Mouse (Mus musculus) gastrocnemius, adult 2 months (tissue): ENCODE data around the gene Akap9. TPM values are rescaled to one million over a fixed set of nuclear protein-coding genes. Genes with fewer than 3 reads are reported as not detected.

Experiments
- DNase-seq: peaks from one replicate; pipeline ENCODE4 v3.0.0; 2022
- H3K27ac ChIP-seq: fragments of 200-600 bp; 2 replicates; pipeline ENCODE4 v1.8.1; 2022; ENCODE audit warnings: mild to moderate bottlenecking
- H3K4me3 ChIP-seq: fragments of 200-600 bp; 2 replicates; pipeline ENCODE4 v1.8.1; 2022; ENCODE audit warnings: mild to moderate bottlenecking, moderate library complexity
- CTCF ChIP-seq: fragments of 200-600 bp; IDR thresholded peaks from 2 replicates; pipeline ENCODE4 v1.8.1; 2022; ENCODE audit warnings: antibody characterized with exemption, mild to moderate bottlenecking, moderate library complexity
- intact Hi-C: fragments of 180-260 bp; cut with DNase I; formaldehyde crosslinking; loops from one replicate; pipeline ENCODE4 v1.15.1; 2025
- total RNA-seq, 2 experiments: library from RNA; stranded (reverse); gene quantifications; 2 replicates each; pipeline ENCODE4 v1.2.3; 2021

Akap9 gene
- total RNA-seq, 2 experiments from 2014 or later, result 50.2 to 51.8 TPM

DNA sequence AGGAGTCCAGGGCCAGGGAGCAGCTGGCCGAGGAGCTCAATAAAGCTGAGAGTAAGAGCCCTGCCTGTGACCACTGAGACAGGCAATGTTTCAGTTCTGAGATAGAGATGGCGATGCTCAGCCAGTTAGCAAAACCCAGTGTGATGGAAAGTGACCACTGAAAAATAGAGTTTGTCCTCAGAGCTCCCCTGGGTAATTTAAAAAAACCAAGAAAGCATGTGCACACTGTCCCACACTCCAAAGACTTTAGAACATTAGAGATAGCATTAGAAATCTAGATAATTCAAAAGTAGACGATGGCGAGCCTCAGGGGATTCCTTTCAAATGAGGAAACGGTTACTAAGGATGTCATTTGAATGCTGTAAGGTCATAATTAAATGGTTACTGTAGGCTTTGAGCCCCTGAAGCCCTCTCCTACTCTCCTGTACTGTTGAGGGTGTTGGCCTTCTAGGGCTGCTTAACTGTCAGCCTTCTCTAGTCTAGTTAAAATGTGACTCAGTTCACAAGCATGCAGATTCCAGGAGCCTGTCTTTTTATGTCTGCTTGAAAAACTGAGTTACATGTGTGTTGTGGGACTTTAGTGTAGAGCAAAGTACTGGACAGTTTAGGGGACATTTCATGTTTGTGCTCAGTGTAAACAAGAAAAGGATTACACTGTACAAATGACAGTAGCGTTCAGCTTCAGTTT lies 100.8 kb downstream of the Akap9 start:
- no peak for DNase-seq
- H3K27ac ChIP-seq, result no peak overlapping the region
- TF ChIP-seq CTCF, result no peak
- intact Hi-C loops, result no loop called here
- no peak overlapping the region for H3K4me3 ChIP-seq

DNA sequence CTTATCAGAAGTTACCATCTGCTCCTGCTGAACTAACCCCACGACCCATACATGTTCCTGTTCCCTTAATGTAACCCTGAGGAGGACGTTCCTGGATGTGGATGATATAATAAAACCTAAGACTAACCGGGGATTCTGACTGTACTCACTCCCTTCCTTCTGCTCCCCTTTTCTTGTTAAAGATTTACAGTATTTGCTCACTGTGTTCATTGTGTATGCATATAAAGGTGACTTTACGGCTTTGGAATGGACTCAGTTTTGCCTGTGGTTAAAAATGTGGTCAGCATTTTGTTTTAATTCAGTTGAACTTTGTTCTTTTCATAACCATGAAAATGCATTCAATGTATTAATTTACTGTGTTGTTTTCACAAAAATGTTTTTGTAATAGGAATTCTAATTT lies 104.0 kb downstream of the Akap9 start:
- Histone ChIP-seq H3K27ac (no peak overlapping the region), H3K4me3 (no peak overlapping the region)
- DNase-seq, result no peak
- no peak for TF ChIP-seq CTCF
- intact Hi-C loops, result no loop called here

DNA sequence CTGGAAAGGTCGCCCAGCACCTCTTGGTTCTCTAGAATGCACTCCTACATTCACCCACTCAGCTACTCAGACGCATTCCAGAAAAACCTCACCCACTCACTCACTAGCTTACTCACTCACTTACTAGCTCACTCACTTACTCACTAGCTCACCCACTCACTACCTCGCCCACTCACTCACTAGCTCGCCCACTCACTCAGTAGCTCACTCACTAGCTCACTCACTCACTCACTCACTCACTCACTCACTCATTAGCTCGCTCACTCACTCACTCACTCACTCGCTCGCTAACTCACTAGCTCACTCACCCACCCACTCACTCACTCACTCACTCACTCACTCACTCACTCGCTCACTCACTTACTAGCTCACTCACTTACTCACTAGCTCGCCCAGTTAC lies 108.8 kb downstream of the Akap9 start:
- TF ChIP-seq CTCF, result no peak
- Histone ChIP-seq H3K4me3 (no peak overlapping the region), H3K27ac (no peak overlapping the region)
- intact Hi-C loops, result no loop called here
- no peak for DNase-seq

DNA sequence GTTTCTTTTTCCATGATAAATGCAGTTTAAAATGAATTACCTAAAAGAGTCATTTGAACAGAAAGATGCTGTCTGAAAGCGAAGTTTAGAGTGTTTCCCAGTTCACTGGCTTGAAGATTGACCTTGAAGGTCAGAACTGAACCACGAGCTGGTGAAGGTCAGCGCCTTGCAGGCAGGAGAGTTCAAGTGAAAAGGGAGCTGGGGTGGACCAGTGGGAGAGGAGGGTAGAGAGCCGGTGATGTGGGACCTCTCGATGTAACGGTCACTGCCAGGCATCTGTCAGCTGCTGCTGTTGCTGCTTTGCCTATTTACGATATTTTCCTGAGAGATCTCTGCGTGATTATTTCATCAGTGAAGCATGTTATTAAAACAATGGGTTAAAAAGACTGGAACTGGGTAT lies 111.5 kb downstream of the Akap9 start:
- no peak overlapping the region for H3K4me3 ChIP-seq
- TF ChIP-seq CTCF, result no peak
- intact Hi-C loops, result no loop called here
- H3K27ac ChIP-seq, result no peak overlapping the region
- no peak for DNase-seq

DNA sequence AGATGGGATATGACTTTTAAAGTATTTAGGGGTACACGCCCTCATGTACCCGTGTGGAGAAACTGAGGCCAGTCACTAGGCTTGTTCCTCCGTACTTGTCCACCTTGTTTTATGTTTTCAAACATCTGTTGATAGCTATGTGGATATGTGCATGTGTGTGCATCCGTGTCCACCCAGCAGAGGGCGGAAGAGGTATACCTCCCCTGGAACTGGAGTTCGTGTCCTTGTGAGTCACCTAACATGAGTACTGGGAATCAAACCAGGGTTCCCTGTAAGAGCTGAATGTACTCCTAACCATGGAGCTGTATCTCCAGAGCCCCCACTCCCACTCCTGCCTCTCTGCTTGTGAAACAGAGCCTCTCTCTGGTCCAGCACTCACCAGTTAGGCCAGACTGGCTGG lies 112.5 kb downstream of the Akap9 start:
- TF ChIP-seq CTCF, result peak; percentile 15; the same call in 1 of the 2 replicates
- intact Hi-C loops, result loop anchor here (10.0 kb wide), 1 partner anchor 146 kb away; the partner anchor contains the start of gene Mterf1a
- DNase-seq, result no peak

DNA sequence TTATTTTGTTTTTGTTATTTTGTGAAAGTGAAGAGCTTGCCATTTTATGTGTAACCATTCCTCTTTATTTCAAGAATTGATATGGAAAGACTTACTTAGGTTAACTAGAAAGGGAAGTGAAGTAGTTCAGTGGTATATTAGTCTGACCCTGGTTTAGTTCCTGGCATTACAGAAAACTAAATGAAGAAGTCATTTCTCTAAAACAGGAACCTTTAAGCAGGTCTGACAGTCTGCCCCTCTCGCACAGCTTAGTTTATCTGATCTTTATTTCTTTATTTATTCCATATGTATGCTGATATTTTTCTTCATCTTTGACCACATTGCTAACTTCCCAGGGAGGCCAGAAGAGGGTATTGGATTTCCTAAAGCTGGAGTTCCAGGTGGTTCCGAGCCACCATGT lies 113.1 kb downstream of the Akap9 start:
- H3K4me3 ChIP-seq, result no peak overlapping the region
- intact Hi-C loops, result loop anchor here (10.0 kb wide), 1 partner anchor 146 kb away; the partner anchor contains the start of gene Mterf1a
- no peak overlapping the region for H3K27ac ChIP-seq
- no peak for DNase-seq
- no peak for TF ChIP-seq CTCF

More for the DNA sequence above, 112.5 kb downstream of the Akap9 start:
- H3K4me3 ChIP-seq, result no peak overlapping the region
- H3K27ac ChIP-seq, result no peak overlapping the region

DNA sequence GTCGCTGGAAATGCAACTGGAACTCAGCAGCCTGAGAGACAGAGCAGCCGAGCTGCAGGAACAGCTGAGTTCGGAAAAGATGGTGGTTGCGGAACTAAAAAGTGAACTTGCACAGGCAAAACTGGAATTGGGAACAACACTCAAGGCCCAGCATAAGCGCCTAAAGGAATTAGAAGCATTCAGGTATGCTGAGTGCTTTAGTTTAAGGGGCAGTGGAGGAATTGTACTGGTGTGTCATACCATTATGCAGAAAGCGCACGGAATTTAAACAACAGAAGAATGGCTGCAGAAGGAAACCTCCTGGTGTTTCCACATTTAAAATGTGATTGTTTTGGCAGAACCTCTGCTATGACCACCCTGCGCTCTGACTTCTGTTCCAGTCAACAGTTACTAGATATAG lies 132.5 kb downstream of the Akap9 start:
- no peak overlapping the region for H3K4me3 ChIP-seq
- intact Hi-C loops, result loop anchor here (10.0 kb wide), 1 partner anchor 246 kb away; no protein-coding TSS in a partner anchor
- no peak for DNase-seq
- TF ChIP-seq CTCF, result no peak
- H3K27ac ChIP-seq, result no peak overlapping the region

DNA sequence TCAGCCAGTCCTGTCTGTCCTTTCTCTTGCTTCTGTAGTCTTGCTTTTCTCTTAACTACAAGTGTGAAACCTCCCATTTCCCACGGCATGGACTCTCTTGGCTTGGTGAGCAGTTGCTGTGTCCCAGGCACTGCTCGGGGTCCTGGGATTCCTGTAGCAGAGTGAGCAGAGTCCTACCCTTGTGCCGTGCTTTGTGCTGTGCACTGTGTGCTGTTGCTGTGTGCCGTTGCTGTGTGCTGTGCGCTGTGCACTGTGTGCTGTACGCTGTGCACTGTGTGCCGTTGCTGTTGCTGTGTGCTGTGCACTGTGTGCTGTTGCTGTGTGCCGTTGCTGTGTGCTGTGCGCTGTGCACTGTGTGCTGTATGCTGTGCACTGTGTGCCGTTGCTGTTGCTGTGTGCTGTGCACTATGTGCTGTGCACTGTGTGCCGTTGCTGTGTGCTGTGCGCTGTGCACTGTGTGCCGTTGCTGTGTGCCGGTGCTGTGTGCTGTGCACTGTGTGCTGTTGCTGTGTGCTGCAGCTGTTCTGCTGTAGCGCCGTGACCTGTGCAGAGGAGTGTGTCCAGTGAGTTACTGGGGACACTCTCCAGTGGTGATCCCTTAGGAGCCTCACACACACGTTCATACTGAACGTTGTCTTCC lies 138.7 kb downstream of the Akap9 start:
- DNase-seq, result no peak
- no peak overlapping the region for H3K4me3 ChIP-seq
- TF ChIP-seq CTCF, result no peak
- peak overlapping the region; percentile 2; the same call in 1 of the 2 replicates for H3K27ac ChIP-seq
- intact Hi-C loops, result loop anchor here (10.0 kb wide), 1 partner anchor 252 kb away; no protein-coding TSS in a partner anchor

DNA sequence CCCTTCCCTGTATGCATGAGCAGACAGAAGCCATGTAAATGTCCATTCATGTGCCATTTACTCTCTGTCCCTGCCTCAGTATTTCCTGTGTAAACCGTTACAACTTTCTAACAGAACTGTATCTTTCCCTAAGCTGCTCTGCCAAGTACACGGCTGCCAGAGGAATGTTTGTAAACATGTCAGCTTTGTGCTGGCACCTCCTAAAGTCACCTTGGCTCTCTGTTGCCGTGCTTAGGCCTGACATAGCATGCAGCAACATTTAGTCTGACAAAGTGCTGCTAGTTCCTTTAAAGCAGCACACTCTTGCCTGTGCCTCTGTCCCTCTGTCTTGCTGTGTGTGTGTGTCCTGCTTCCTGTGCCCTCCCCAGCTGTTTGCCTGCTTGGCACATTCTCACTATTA lies 139.3 kb downstream of the Akap9 start:
- intact Hi-C loops, result loop anchor here (10.0 kb wide), 1 partner anchor 252 kb away; no protein-coding TSS in a partner anchor
- H3K4me3 ChIP-seq, result no peak overlapping the region
- DNase-seq, result no peak
- TF ChIP-seq CTCF, result no peak
- peak overlapping the region; percentile 2; the same call in 1 of the 2 replicates for H3K27ac ChIP-seq

DNA sequence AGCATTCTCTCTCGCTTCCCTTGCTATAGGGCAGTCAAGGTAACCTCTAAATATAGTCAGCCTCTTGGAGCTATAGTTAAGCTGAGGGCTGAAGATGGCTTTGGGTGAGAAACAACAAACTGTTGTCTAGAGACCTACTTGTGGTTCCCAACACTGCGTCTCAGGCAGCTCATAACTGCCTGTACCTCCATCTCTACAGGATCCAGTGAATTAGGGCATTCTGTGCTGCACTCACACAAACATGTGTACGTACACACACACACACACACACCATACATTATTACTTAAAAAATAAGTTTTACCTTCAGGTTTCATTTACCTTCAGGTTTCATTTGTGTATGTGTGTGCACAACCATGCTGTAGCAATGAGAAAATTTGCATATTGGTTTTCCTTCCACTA lies 151.2 kb downstream of the Akap9 start:
- TF ChIP-seq CTCF, result no peak
- intact Hi-C loops, result no loop called here
- no peak overlapping the region for H3K27ac ChIP-seq
- DNase-seq, result no peak
- no peak overlapping the region for H3K4me3 ChIP-seq

DNA sequence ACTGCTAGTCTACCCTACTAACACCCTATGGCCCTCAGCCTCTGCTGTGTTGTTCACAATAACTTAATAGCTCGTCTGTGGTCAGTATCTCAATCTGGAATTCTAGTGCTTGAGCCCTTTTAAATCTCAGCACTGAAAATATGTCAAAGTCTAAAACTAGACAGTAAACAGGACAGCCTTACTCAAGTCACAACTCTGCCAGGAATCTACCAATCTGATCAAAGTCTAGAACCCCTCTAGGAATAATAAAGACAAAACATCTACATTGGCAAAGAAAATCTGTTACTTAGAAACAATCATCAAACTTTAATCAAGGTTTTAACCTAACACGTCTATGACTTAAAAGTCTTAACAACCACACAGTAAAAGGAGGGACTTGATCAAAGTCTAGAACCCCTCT lies 153.0 kb downstream of the Akap9 start:
- Histone ChIP-seq H3K27ac (peak overlapping the region; percentile 44; the same call in 1 of the 2 replicates), H3K4me3 (no peak overlapping the region)
- no peak for TF ChIP-seq CTCF
- DNase-seq, result no peak
- intact Hi-C loops, result no loop called here

DNA sequence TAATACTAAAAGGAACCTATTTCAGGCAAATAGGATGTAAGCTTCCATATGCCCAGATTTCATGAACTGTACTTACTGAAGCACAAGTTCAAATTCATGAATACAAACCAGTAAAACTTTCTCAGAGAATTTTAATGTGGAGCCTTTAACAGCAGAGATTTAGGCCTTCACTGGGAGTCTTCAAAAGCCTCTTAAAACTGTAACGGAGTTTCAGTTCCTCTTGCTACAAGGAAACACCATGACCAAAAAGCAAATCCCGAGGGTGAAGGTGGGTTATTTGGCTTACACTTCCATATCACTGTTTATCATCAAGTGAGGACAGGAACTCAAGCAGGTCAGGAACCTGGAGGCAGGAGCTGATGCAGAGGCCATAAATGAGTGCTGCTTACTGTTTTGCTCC lies 153.7 kb downstream of the Akap9 start:
- Histone ChIP-seq H3K27ac (no peak overlapping the region), H3K4me3 (no peak overlapping the region)
- DNase-seq, result no peak
- no peak for TF ChIP-seq CTCF
- intact Hi-C loops, result no loop called here

DNA sequence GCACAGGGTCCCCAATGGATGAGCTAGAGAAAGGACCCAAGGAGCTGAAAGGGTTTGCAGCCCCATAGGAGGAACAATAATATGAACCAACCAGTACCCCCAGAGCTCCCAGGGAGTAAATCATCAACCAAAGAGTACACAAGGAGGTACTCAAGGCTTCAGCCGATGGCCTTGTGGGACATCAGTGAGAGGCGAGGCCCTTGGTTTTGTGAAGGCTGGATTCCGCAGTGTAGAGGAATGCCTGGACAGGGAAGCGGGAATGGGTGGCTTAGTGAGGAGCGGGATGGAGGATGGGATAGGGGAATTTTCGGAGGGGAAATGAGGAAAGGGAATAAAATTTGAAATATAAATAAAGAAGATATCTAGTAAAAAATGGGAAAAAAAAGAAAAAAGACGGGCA lies 157.1 kb downstream of the Akap9 start:
- TF ChIP-seq CTCF, result no peak

DNA sequence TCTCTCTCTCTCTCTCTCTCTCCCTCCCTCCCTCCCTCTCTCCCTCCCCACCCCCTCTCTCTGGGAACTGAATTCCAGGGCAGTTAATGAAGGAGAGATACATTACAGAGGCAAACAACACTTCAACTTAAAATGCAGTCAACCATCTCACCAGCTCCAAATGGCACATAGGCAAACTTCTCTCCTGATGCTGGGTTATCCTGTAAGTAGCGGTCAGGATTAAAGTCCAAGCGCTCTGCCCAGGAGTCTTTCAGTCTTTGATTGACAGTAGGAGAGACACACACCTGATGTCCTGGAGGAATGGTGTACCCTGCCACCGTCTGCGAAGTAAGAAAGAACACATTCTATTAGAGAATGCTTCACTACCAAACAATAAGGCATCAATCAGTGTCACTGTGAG lies 158.5 kb downstream of the Akap9 start:
- no peak for TF ChIP-seq CTCF
- DNase-seq, result no peak
- H3K27ac ChIP-seq, result no peak overlapping the region
- intact Hi-C loops, result no loop called here
- H3K4me3 ChIP-seq, result no peak overlapping the region

More for the DNA sequence above, 157.1 kb downstream of the Akap9 start:
- H3K27ac ChIP-seq, result no peak overlapping the region
- no peak overlapping the region for H3K4me3 ChIP-seq
- intact Hi-C loops, result no loop called here
- no peak for DNase-seq
